ENCODE assay signal across 17 mouse cellular contexts in the genomic region with DNA sequence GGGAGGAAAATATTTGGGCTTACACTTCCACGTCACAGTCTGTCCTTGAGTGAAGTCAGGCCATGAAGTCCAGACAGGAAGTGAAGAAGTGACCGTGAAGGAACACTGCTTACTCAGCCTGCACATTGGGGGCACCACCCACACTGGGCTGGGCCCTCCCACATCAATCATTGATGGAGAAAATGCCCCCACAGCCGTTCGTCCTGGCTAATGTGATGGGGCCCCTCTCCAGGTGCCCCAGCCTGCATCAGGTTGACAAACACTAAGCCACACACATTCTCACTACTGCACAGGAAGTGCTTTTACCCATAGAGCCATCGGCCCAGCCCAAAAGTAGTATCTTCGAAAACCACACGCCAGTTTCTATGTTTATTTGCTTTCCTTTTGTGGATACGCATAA. TPM values are rescaled to one million over a fixed set of nuclear protein-coding genes. Genes with fewer than 3 reads are reported as not detected.
DNase-seq lines count a peak whose midpoint lies in the region; ATAC-seq and TF ChIP-seq lines count a peak whose summit lies in the region.
"Had no signal": no experiment of that assay in that cellular context is flagged by ENCODE, and none has a peak within 500 bp of the region (broad histone marks: within the 10 kb centered on the region; RNA-seq: fewer than 3 reads in every experiment).

No protein-coding gene starts in this region.

- ATAC-seq in intestine, postnatal 0 days = peak; percentile 41; the same call in 1 of the 2 replicates
- no peak for ATAC-seq in intestine, embryonic 16.5 days
- no peak for ATAC-seq in forebrain, embryonic 12.5 days (ENCODE audit: low FRiP score)
- ATAC-seq: forebrain, postnatal 0 days; midbrain, embryonic 13.5 days had no signal

- no peak overlapping the region for H3K9ac ChIP-seq in intestine, postnatal 0 days (ENCODE audit: low read depth, low read length)
- H3K9ac ChIP-seq in intestine, embryonic 16.5 days (ENCODE audit: low read depth, low read length) = no peak overlapping the region
- H3K9ac ChIP-seq in forebrain, embryonic 12.5 days = no peak overlapping the region
- H3K9ac ChIP-seq: forebrain, postnatal 0 days; hindbrain, embryonic 13.5 days; lung, embryonic 14.5 days; midbrain, embryonic 13.5 days; neural tube, embryonic 13.5 days had no signal

- H3K4me3 ChIP-seq in intestine, postnatal 0 days (ENCODE audit: low read depth, low read length) = no peak overlapping the region
- no peak overlapping the region for H3K4me3 ChIP-seq in intestine, embryonic 16.5 days (ENCODE audit: low read length)
- peak overlapping the region; percentile 50 for H3K4me3 ChIP-seq in megakaryocyte, embryonic 14.5 days (replicated peaks)
- H3K4me3 ChIP-seq in forebrain, embryonic 12.5 days (replicated peaks) = no peak overlapping the region
- H3K4me3 ChIP-seq: hindbrain, embryonic 13.5 days; midbrain, embryonic 13.5 days; neural tube, embryonic 13.5 days had no signal

- no peak overlapping the region for H3K27ac ChIP-seq in intestine, postnatal 0 days (ENCODE audit: low read depth, low read length)
- H3K27ac ChIP-seq in intestine, embryonic 16.5 days (ENCODE audit: low read length) = no peak overlapping the region
- no peak overlapping the region for H3K27ac ChIP-seq in forebrain, embryonic 12.5 days
- H3K27ac ChIP-seq: hindbrain, embryonic 13.5 days; midbrain, embryonic 13.5 days; neural tube, embryonic 13.5 days had no signal

- no peaks in the 10 kb centered on the region for H3K4me1 ChIP-seq in intestine, postnatal 0 days (replicated peaks; ENCODE audit: control insufficient read depth, insufficient read depth, low read length)
- no peaks in the 10 kb centered on the region for H3K4me1 ChIP-seq in intestine, embryonic 16.5 days (ENCODE audit: control insufficient read depth, insufficient read depth, low read length)
- H3K4me1 ChIP-seq in megakaryocyte, embryonic 14.5 days = peaks cover 9% of the 10 kb centered on the region
- no peaks in the 10 kb centered on the region for H3K4me1 ChIP-seq in forebrain, embryonic 12.5 days
- H3K4me1 ChIP-seq: hindbrain, embryonic 13.5 days; midbrain, embryonic 13.5 days; neural tube, embryonic 13.5 days had no signal

- no peaks in the 10 kb centered on the region for H3K9me3 ChIP-seq in intestine, postnatal 0 days (ENCODE audit: control insufficient read depth)
- no peaks in the 10 kb centered on the region for H3K9me3 ChIP-seq in intestine, embryonic 16.5 days (ENCODE audit: control insufficient read depth, low read length)
- 0 out of 2 replicates have a peak, but pooled peaks cover 6% of the 10 kb centered on the region for H3K9me3 ChIP-seq in megakaryocyte, embryonic 14.5 days
- no peaks in the 10 kb centered on the region for H3K9me3 ChIP-seq in forebrain, embryonic 12.5 days
- H3K9me3 ChIP-seq: midbrain, embryonic 13.5 days; neural tube, embryonic 13.5 days had no signal

- no peaks in the 10 kb centered on the region for H3K36me3 ChIP-seq in intestine, postnatal 0 days (ENCODE audit: control insufficient read depth, insufficient read depth)
- no peaks in the 10 kb centered on the region for H3K36me3 ChIP-seq in intestine, embryonic 16.5 days (ENCODE audit: control insufficient read depth, insufficient read depth, low read length)
- no peaks in the 10 kb centered on the region for H3K36me3 ChIP-seq in megakaryocyte, embryonic 14.5 days (replicated peaks; ENCODE audit: low read length)
- H3K36me3 ChIP-seq in forebrain, embryonic 12.5 days (replicated peaks) = no peaks in the 10 kb centered on the region
- H3K36me3 ChIP-seq: hindbrain, embryonic 13.5 days; midbrain, embryonic 13.5 days; neural tube, embryonic 13.5 days had no signal

- DNase-seq in CD8-positive naive resting alpha-beta T cell, adult 2 months (ENCODE audit: low read depth in 2 of 2, low spot score in 2 of 2) = peak; percentile 45 to 46
- DNase-seq in thymus, postnatal 10 days (ENCODE audit: low spot score in 2 of 2) = peak; percentile 31 to 35
- DNase-seq in cerebellum, adult 8-10 months = no peak
- DNase-seq in urinary bladder, adult 2 months (ENCODE audit: low spot score) = no peak
- DNase-seq: cerebellum, adult 18-20 months; forebrain, postnatal 0 days; gastrocnemius, postnatal 25 days; liver; lung, embryonic 14.5 days; retina, postnatal 1 day had no signal

- H3K4me2 ChIP-seq in intestine, postnatal 0 days (replicated peaks; ENCODE audit: low read depth) = no peak overlapping the region
- no peak overlapping the region for H3K4me2 ChIP-seq in intestine, embryonic 16.5 days (ENCODE audit: low read depth, low read length)
- no peak overlapping the region for H3K4me2 ChIP-seq in forebrain, embryonic 12.5 days
- H3K4me2 ChIP-seq: hindbrain, embryonic 13.5 days; lung, embryonic 14.5 days; midbrain, embryonic 13.5 days; neural tube, embryonic 13.5 days had no signal

- 53% methylated on average over 8 of the region's 8 CpGs for WGBS in intestine, postnatal 0 days
- 57% methylated on average over 8 of the region's 8 CpGs for WGBS in intestine, embryonic 16.5 days
- 85% methylated on average over 8 of the region's 8 CpGs for WGBS in forebrain, embryonic 12.5 days

- no peaks in the 10 kb centered on the region for H3K27me3 ChIP-seq in intestine, postnatal 0 days (replicated peaks; ENCODE audit: control insufficient read depth, insufficient read depth, low read length)
- H3K27me3 ChIP-seq in intestine, embryonic 16.5 days (replicated peaks; ENCODE audit: control insufficient read depth, insufficient read depth, low read length) = no peaks in the 10 kb centered on the region
- H3K27me3 ChIP-seq in megakaryocyte, embryonic 14.5 days (replicated peaks) = peaks cover 2% of the 10 kb centered on the region
- no peaks in the 10 kb centered on the region for H3K27me3 ChIP-seq in forebrain, embryonic 12.5 days
- H3K27me3 ChIP-seq: hindbrain, embryonic 13.5 days; midbrain, embryonic 13.5 days; neural tube, embryonic 13.5 days had no signal

- no peak for TF ChIP-seq CTCF in intestine, postnatal 0 days (IDR thresholded peaks at IDR 0.05; ENCODE audit: low read depth)

RNA-seq across cellular contexts. Expression of gene Mllt3, which starts 13.1 kb away (rescaled TPM):
- 17.5 and 20.0 TPM in 2 replicates for polyA plus RNA-seq in intestine, postnatal 0 days (2015; fragmentation: Nextera tagmentation; extraction: Ambion mirVana)
- polyA plus RNA-seq in intestine, embryonic 16.5 days (2015; fragmentation: Nextera tagmentation; extraction: Ambion mirVana) = 27.9 and 30.0 TPM in 2 replicates
- 0.69 and 4.0 TPM in 2 replicates for polyA plus RNA-seq in megakaryocyte, embryonic 14.5 days (2012; ENCODE audit: insufficient read depth, low replicate concordance)
- polyA plus RNA-seq in forebrain, embryonic 12.5 days (2016; fragmentation: Nextera tagmentation; extraction: Ambion mirVana) = 81.7 and 82.1 TPM in 2 replicates
- polyA plus RNA-seq in urinary bladder, adult 2 months (2012; rRNA removed) = 13.9 and 17.1 TPM in 2 replicates

RNA-seq across cellular contexts. Expression of gene Focad, which starts 48.1 kb away (rescaled TPM):
- polyA plus RNA-seq in intestine, postnatal 0 days (2015; fragmentation: Nextera tagmentation; extraction: Ambion mirVana) = 3.8 and 4.8 TPM in 2 replicates
- polyA plus RNA-seq in intestine, embryonic 16.5 days (2015; fragmentation: Nextera tagmentation; extraction: Ambion mirVana) = 11.2 and 11.7 TPM in 2 replicates
- polyA plus RNA-seq in megakaryocyte, embryonic 14.5 days (2012; ENCODE audit: insufficient read depth, low replicate concordance) = 2.8 and 5.9 TPM in 2 replicates
- 16.7 and 16.9 TPM in 2 replicates for polyA plus RNA-seq in forebrain, embryonic 12.5 days (2016; fragmentation: Nextera tagmentation; extraction: Ambion mirVana)
- 10.8 and 11.0 TPM in 2 replicates for polyA plus RNA-seq in urinary bladder, adult 2 months (2012; rRNA removed)

Comparison
In these comparisons a context has a peak if more than half of its experiments do, and no peak if none do; other contexts are left out.
1. DNase-seq: peak in CD8-positive naive resting alpha-beta T cell, adult 2 months (2 of 2) and thymus, postnatal 10 days (2 of 2); none in cerebellum, adult 8-10 months (single experiment) and urinary bladder, adult 2 months (single experiment).